Mouse (Mus musculus) heart, embryonic 10.5 days (tissue): ENCODE results near the gene Olfr984. TPM values are rescaled to one million over a fixed set of nuclear protein-coding genes. Genes with fewer than 3 reads are reported as not detected.

ENCODE experiments used
- DNase-seq: peaks from one replicate; pipeline ENCODE4 v3.0.0-alpha.2; 2017; ENCODE audit warnings: low spot score
- H3K27ac ChIP-seq: fragments of 300-500 bp; sonication (generic); 2 replicates; pipeline ENCODE4 v1.5.1; 2016; ENCODE audit warnings: mild to moderate bottlenecking
- H3K27me3 ChIP-seq: fragments of 300-500 bp; sonication (generic); 2 replicates; pipeline ENCODE4 v1.6.1; 2016; ENCODE audit warnings: mild to moderate bottlenecking; ENCODE audit not compliant: poor library complexity, insufficient read depth, severe bottlenecking
- H3K36me3 ChIP-seq: fragments of 300-500 bp; sonication (generic); 2 replicates; pipeline ENCODE4 v1.6.1; 2016; ENCODE audit warnings: mild to moderate bottlenecking, moderate library complexity
- H3K4me1 ChIP-seq: fragments of 300-500 bp; sonication (generic); 2 replicates; pipeline ENCODE4 v1.6.1; 2016; ENCODE audit warnings: mild to moderate bottlenecking
- H3K4me3 ChIP-seq: fragments of 300-500 bp; sonication (generic); 2 replicates; pipeline ENCODE4 v1.5.1; 2016; ENCODE audit warnings: mild to moderate bottlenecking, moderate library complexity
- H3K9me3 ChIP-seq: fragments of 300-500 bp; sonication (generic); 2 replicates; pipeline ENCODE4 v1.6.1; 2016; ENCODE audit warnings: mild to moderate bottlenecking, moderate library complexity
- WGBS: fragments of 180-500 bp; shearing (Covaris S2); methylation state at CpG from one replicate; pipeline ENCODE4 v1.1.7; 2016; 5-methylcytosine and 5-hydroxymethylcytosine counted together
- polyA plus RNA-seq: library from polyadenylated mRNA; unstranded; fragments of >200 nt; fragmentation: Nextera tagmentation; extraction: Ambion mirVana; gene quantifications from 2 replicates; pipeline ENCODE4 v1.2.1, GENCODE M21; 2016

Gene Olfr984
- polyA plus RNA-seq, result not detected in 2 replicates

GRCm38 (mm10) chr9:40114106-40114505 lies at the start of gene Olfr984:
TSS of gene Olfr984 (minus strand) at chr9:40114206.
- WGBS, result 81% methylated on average over 2 of the region's 2 CpGs

DNA sequence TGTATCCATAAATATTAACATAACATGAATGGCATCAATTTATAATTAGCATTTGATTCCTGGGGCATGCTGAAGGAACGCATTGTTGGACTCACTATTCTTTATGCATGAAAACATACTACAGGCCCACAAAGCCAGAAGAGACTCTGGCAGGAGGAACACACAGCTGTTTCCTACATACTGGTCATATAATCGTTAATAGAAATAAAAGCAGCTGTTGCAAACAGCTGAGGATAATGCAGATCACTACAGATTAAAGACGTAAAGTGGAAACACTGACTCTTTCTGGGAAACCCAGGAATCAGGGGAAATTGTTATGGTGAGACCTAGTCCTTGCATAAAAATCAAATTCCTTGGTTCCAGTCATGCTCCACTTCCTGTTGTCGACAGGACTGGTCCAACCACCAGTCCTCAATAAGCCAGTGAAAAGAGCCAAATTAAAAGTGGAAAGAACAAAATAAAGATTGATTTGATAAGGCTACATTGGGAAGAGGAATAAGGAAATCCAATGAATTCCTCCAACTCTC lies 41.2 kb upstream of the Olfr984 start:
- no peak for DNase-seq
- H3K27ac ChIP-seq, result no peak overlapping the region
- no peak overlapping the region for H3K4me3 ChIP-seq
- H3K36me3 ChIP-seq, result no peaks in the 10 kb centered on the region
- 70% methylated on average over 4 of the region's 4 CpGs for WGBS
- H3K27me3 ChIP-seq, result no peaks in the 10 kb centered on the region
- H3K4me1 ChIP-seq, result no peaks in the 10 kb centered on the region
- H3K9me3 ChIP-seq, result no peaks in the 10 kb centered on the region

More at GRCm38 (mm10) chr9:40114106-40114505, at the start of gene Olfr984:
- Histone ChIP-seq H3K27ac (no peak within 1 kb of the TSS), H3K9me3 (no peaks in the 10 kb centered on the region), H3K4me1 (no peaks in the 10 kb centered on the region), H3K36me3 (no peaks in the 10 kb centered on the region), H3K4me3 (no peak within 1 kb of the TSS), H3K27me3 (no peaks in the 10 kb centered on the region)
- no peak for DNase-seq

- DNase-seq, result no peak
- no peak overlapping the region for H3K27ac ChIP-seq
- no peaks in the 10 kb centered on the region for H3K9me3 ChIP-seq
- 60% methylated on average over 1 of the region's 1 CpGs for WGBS
- H3K4me1 ChIP-seq, result no peaks in the 10 kb centered on the region
- no peak overlapping the region for H3K4me3 ChIP-seq
- no peaks in the 10 kb centered on the region for H3K36me3 ChIP-seq
- H3K27me3 ChIP-seq, result no peaks in the 10 kb centered on the region
These were observed 27.5 kb upstream of the Olfr984 start for GRCm38 (mm10) chr9:40141544-40141943.

GRCm38 (mm10) chr9:40139484-40139883 lies 25.5 kb upstream of the Olfr984 start:
- Histone ChIP-seq H3K27me3 (no peaks in the 10 kb centered on the region), H3K36me3 (no peaks in the 10 kb centered on the region), H3K4me1 (no peaks in the 10 kb centered on the region), H3K4me3 (no peak overlapping the region), H3K27ac (no peak overlapping the region), H3K9me3 (no peaks in the 10 kb centered on the region)
- no peak for DNase-seq
- WGBS, result 58% methylated on average over 4 of the region's 4 CpGs

GRCm38 (mm10) chr9:40136987-40137688 lies 23.1 kb upstream of the Olfr984 start:
- 75% methylated on average over 6 of the region's 6 CpGs for WGBS
- Histone ChIP-seq H3K9me3 (no peaks in the 10 kb centered on the region), H3K36me3 (no peaks in the 10 kb centered on the region), H3K27ac (no peak overlapping the region), H3K4me1 (no peaks in the 10 kb centered on the region), H3K4me3 (no peak overlapping the region), H3K27me3 (no peaks in the 10 kb centered on the region)
- DNase-seq, result no peak

GRCm38 (mm10) chr9:40130556-40130955 lies 16.6 kb upstream of the Olfr984 start:
- Histone ChIP-seq H3K36me3 (no peaks in the 10 kb centered on the region), H3K27me3 (no peaks in the 10 kb centered on the region), H3K4me1 (no peaks in the 10 kb centered on the region), H3K27ac (no peak overlapping the region), H3K9me3 (no peaks in the 10 kb centered on the region), H3K4me3 (no peak overlapping the region)
- DNase-seq, result no peak
- WGBS, result 83% methylated on average over 1 of the region's 1 CpGs

GRCm38 (mm10) chr9:40130084-40130483 lies 16.1 kb upstream of the Olfr984 start, which contains the start of gene Olfr985:
TSS of gene Olfr985 (minus strand) at chr9:40130184.
- Histone ChIP-seq H3K4me1 (no peaks in the 10 kb centered on the region), H3K4me3 (no peak within 1 kb of the TSS), H3K27me3 (no peaks in the 10 kb centered on the region), H3K36me3 (no peaks in the 10 kb centered on the region), H3K27ac (no peak within 1 kb of the TSS), H3K9me3 (no peaks in the 10 kb centered on the region)
- no peak for DNase-seq
- 69% methylated on average over 1 of the region's 1 CpGs for WGBS

- 80% methylated on average over 5 of the region's 5 CpGs for WGBS
- no peak overlapping the region for H3K4me3 ChIP-seq
- H3K36me3 ChIP-seq, result no peaks in the 10 kb centered on the region
- H3K27me3 ChIP-seq, result no peaks in the 10 kb centered on the region
- no peaks in the 10 kb centered on the region for H3K4me1 ChIP-seq
- H3K27ac ChIP-seq, result no peak overlapping the region
- no peaks in the 10 kb centered on the region for H3K9me3 ChIP-seq
- no peak for DNase-seq
These were observed 3.3 kb upstream of the Olfr984 start for GRCm38 (mm10) chr9:40117287-40117659.

DNA sequence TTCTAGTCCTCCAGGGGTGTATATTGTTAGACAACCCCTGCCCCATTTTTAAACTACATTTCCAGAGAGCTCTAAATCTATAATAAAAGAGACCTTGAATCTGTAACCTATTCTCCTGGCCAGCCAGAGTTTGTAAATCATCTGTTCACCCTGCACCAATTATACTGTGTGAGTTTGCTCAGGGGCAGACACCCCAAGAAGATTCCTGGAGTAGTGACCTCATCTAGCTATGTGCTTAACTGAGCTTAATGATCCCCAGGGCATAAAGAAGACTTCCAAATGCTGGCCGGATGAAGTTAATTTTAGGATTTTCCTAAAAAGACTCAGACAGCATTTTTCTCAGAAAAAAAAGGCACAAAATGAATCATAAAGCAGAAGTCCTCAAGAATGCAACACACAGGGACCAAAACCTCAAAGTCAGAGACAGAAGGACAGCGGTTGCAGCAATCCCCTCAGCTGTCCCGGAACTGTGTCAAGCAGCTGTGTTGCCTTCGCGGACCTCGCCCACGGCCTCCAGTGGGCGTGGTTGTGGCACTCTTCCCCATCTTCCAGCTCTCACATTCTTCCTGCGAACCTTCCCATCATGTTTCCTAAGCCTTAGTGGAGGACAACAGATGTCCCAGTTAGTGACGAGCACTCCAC lies 2.8 kb upstream of the Olfr984 start:
- WGBS, result 63% methylated on average over 10 of the region's 10 CpGs
- Histone ChIP-seq H3K4me1 (no peaks in the 10 kb centered on the region), H3K27me3 (no peaks in the 10 kb centered on the region), H3K36me3 (no peaks in the 10 kb centered on the region), H3K4me3 (no peak overlapping the region), H3K9me3 (no peaks in the 10 kb centered on the region), H3K27ac (no peak overlapping the region)
- no peak for DNase-seq

- Histone ChIP-seq H3K27me3 (no peaks in the 10 kb centered on the region), H3K9me3 (no peaks in the 10 kb centered on the region), H3K36me3 (no peaks in the 10 kb centered on the region), H3K4me3 (no peak overlapping the region), H3K27ac (no peak overlapping the region), H3K4me1 (no peaks in the 10 kb centered on the region)
- DNase-seq, result no peak
- 62% methylated on average over 3 of the region's 3 CpGs for WGBS
These were observed 19.2 kb downstream of the Olfr984 start for GRCm38 (mm10) chr9:40094769-40095168.

GRCm38 (mm10) chr9:40093495-40093894 lies 20.5 kb downstream of the Olfr984 start, which contains the start of gene Olfr983:
TSS of gene Olfr983 (minus strand) at chr9:40093595.
- DNase-seq, result no peak
- Histone ChIP-seq H3K27me3 (no peaks in the 10 kb centered on the region), H3K4me1 (no peaks in the 10 kb centered on the region), H3K36me3 (no peaks in the 10 kb centered on the region), H3K9me3 (no peaks in the 10 kb centered on the region), H3K4me3 (no peak within 1 kb of the TSS), H3K27ac (no peak within 1 kb of the TSS)
- WGBS, result 76% methylated on average over 2 of the region's 2 CpGs

DNA sequence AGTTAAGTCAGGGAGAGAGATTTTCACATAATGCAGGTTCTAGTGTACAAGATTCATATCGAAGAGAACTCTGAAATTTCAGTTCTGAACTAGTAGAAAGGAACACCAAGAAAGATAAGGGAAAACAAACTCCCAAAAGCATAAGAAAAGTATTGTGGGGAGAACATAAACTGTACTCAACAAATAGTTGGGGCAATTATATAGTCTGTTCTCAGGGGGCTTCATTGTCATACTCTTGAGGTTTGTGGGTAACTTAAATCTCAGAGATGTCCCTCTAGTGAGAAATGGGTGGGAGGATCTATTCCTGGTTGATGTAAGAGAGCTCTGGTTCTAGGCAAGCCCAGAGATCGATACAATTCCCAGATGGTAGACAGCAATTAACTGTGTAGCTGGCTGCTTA lies 40.5 kb downstream of the Olfr984 start, which contains the start of gene Olfr982:
Gene Olfr982 (plus strand): TSS at position 301 of the 400 bp plus-strand sequence.
- Histone ChIP-seq H3K4me1 (no peaks in the 10 kb centered on the region), H3K4me3 (no peak within 1 kb of the TSS), H3K27me3 (no peaks in the 10 kb centered on the region), H3K36me3 (no peaks in the 10 kb centered on the region), H3K27ac (no peak within 1 kb of the TSS), H3K9me3 (no peaks in the 10 kb centered on the region)
- no peak for DNase-seq
- WGBS, result 78% methylated on average over 2 of the region's 2 CpGs

GRCm38 (mm10) chr9:40050138-40050537 lies 63.9 kb downstream of the Olfr984 start:
- H3K27me3 ChIP-seq, result no peaks in the 10 kb centered on the region
- 86% methylated on average over 19 of the region's 19 CpGs for WGBS
- no peak overlapping the region for H3K27ac ChIP-seq
- no peak overlapping the region for H3K4me3 ChIP-seq
- no peaks in the 10 kb centered on the region for H3K9me3 ChIP-seq
- DNase-seq, result no peak
- no peaks in the 10 kb centered on the region for H3K36me3 ChIP-seq
- H3K4me1 ChIP-seq, result no peaks in the 10 kb centered on the region
